Mouse (Mus musculus) spleen, adult 18-20 months (tissue): ENCODE measurements around the gene Ano2.

Source experiments
- DNase-seq, 2 experiments: peaks; one replicate each; pipeline ENCODE4 v3.0.0; 2022; ENCODE audit warnings: mixed read lengths in 2 of 2

Ano2 gene

DNA sequence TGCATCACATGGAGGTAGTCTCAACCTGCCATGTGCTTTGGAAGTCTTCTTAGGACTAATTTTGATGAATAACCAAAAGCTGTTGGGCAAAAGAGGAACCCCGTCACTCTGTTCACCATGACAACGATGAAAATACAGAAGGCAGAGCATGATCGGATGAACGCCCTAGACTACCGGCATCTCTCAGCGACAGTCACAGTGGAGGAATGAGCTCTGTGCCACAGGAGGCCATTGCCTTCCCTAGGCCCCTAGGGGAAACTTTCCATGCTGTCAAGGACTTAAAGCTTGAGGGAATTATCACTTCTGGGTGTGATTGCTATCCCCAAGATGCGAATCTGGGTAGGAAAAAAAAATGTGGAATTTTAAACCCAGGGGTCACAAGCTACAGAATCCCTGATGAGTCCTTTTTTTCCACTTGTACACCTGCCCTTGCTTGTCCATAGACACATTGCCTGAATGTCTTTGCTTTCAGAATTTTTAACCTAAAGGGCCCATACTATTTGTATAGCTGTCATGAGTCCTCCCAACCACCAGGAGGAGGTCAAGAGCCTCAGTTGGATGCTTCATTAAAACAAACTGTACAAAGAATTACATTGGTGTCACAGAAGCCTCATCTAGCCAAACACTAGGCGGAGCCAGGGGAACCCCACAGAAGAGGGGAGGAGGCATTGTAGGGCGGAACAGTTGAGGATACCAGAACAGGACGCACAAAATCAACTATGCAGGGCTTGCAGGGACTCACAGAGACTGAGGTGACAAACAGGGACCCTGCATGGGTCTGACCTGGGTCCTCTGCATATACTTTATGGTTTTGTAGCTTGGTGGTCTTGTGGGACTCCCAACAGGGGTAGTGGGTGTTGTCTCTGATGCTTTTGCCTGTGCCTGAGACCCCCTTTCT lies 53.2 kb downstream of the Ano2 start:
- DNase-seq = no peak

GRCm38 (mm10) chr6:125747322-125747930 lies 57.2 kb downstream of the Ano2 start:
- DNase-seq = no peak

DNA sequence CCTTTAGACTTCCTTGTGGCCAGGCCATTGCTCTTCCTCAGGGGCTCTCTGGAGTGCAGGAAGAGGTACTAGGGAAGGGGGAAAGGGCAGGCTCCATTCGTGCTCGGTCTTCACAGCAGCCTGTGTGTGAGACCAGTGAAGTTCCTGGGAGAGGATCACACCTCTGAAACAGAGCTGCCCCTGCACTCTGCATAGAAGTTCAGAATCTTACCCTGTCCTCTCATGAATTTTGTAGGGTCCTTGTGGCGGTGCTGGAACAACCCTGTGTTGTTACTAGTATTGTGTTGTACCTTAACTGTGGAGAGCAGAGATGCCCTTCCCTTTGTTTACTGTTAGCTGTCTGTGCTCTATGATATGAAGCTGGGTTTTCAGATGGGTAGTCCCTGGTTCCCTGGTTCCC lies 58.4 kb downstream of the Ano2 start:
- no peak for DNase-seq

- no peak for DNase-seq
These were observed 72.8 kb downstream of the Ano2 start for GRCm38 (mm10) chr6:125762851-125763519.

DNA sequence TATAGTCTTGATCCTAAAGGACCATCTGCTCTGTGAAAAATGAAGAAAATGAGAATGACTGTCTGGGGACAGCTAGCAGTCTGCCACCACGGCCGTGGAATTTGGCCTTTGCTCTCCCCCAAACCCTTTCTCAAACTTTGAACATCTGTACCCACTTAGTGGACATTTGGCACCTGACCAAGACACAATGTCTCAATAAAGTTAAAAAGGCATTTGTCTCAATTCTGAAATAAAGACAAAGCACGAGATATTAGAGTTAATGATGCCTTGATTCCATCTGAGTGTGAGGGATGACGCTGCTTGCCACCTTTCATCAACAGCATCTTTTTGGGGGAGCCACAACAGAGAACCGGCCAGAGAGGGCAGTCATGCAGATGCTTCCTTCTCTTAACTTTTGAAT lies 83.0 kb downstream of the Ano2 start:
- no peak for DNase-seq

GRCm38 (mm10) chr6:125776291-125776690 lies 86.1 kb downstream of the Ano2 start:
- no peak for DNase-seq

GRCm38 (mm10) chr6:125802954-125803353 lies 112.7 kb downstream of the Ano2 start:
- no peak for DNase-seq

DNA sequence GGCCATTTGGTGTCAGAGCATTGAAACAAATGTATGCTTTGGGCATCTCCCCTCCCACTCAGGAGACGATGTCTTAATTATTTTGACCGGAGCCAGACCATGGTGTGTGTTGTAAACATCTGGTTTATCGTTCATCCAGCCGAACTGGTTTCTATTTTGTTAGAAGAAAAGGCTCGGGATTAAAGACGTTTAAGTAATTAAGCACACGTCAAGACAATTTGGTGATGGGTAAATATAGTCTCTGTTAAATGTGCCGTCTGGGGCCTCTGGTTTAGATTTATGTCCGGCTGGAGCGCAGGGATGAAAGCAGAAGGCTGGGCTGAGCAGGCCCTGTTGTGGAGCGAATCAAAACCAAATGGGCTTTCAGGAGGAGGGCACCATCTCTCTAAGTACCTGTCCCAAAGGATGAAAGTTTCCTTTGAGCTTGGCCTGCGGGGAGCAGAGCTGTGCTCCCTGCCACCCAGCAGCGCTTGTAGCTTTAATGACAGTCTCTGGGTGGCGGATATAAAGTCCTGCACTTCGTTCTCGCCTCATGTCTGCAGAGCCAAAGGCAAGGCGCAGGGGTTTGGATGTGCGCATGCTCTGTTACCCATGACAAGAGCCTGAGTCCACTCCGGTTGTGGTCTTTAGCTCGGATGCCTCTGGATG lies 113.3 kb downstream of the Ano2 start:
- no peak for DNase-seq

GRCm38 (mm10) chr6:125808996-125809649 lies 118.9 kb downstream of the Ano2 start:
- no peak for DNase-seq

DNA sequence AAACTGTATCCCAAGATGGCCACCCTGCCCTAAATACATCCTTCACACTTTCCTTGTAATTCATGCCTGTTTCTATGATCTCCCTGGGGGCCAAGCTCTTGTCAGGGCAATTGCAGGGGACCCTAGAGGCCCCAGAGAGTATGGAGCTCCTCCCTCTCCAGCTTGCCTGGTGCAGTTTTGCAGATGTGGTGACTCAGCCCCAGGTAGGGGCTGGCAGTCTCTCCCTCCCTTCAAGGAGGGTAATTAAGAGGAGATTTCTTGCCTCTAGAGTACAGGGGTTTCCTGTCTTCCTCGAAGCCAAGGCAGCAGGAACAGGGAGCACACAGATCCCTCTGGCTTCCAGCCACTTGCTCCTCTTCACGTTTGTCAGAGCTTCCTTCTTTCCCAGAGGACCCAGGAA lies 121.2 kb downstream of the Ano2 start:
- DNase-seq = no peak

GRCm38 (mm10) chr6:125838121-125838520 lies 147.9 kb downstream of the Ano2 start:
- no peak for DNase-seq

DNA sequence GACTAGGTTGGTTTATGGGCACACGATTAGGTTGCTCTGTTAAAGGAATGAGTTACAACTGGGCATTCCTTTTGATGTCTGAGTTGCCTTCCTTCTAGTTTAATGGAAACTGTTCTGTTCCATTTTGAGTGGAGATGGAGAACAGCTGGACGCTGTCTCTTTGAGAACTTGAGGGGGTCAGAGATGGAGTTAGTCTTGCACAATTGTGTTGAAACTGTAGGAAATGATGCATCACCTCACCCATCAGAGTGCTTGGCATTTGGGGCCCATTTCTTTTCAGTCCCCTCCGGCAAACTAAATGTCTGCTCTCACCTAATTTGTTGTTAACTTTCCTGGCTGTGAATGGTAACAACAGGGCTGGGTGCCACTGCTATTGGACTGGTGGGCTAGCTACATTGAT lies 151.1 kb downstream of the Ano2 start:
- no peak for DNase-seq

DNA sequence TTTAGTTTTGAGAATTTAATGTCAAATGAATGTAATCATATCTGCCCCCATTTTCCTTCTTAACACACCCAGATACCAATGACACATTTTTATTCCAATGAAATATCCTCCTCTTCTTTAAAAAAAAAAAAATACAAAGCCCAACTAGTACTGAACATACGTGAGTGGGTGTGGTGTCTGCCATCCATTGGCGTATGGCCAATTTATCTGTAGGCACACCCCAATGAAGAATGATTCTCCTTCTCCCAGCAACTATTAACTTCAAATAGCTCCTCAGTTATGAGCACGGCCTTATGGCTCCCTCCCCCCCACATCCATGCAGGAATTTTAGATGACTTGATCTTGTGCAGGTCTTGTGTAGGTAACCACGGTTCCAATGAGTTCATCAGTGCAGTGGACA lies 161.0 kb downstream of the Ano2 start:
- DNase-seq = no peak

DNA sequence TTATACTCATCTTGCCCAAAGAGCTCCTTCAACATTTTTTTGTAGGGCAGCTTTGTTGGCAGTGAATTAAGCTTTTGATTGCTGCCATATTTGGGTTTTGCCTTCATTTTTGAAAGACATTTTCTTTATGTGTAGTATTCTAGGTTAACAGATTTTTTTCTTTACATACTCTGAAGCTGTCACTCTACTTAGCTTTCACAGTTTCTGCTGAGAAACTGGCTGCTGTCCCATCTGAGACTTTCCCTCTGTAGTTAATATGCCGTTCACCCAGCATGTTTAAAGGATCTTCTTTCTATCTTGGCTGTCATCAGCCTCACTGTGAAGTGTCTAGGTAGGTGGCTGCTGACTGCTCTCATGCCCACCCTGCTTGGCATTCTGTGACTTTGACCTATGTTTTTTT lies 168.1 kb downstream of the Ano2 start:
- DNase-seq = no peak

- DNase-seq = no peak
These were observed 178.3 kb downstream of the Ano2 start for GRCm38 (mm10) chr6:125868516-125868915.

- DNase-seq = no peak
These were observed 181.3 kb downstream of the Ano2 start for GRCm38 (mm10) chr6:125871482-125871881.

DNA sequence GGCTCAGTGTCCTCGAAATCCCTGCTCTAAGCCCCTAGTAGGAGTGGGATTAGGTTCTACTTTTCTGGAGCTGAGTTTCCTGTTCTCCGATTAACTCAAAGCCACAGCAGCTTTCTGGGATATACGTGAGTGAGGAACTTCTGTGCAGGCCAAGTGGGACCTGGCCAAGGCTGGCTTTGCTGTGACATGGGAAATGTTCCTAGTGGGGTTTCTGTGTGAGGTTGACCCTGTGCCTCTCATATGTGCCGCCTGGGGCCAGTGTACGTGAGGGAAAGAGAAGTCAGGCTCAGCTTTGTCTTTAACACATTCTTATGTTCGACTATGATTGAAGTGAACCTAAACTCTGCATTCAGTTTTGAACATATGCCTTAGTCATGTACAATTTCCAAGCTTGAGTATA lies 184.5 kb downstream of the Ano2 start:
- no peak for DNase-seq

GRCm38 (mm10) chr6:125876884-125877283 lies 186.7 kb downstream of the Ano2 start:
- no peak for DNase-seq

DNA sequence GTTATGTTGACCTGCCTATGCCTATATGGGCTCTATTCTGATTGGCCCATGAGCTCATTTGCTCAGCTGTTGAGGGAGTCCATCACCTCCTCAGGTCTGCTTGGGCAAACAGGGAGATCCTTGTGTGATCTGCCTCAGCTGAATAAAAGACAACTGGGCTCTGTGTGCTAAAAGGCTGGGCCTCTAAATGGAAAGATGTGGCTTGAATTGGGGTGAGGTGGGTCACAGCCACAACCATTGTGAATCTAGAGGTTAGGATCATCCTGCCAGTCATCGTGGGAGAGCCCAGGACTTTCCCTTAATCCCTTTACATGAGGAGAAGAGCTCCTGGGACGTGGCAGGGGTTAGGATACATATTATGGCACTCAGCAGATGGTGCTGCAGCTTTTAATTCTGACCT lies 188.5 kb downstream of the Ano2 start:
- no peak for DNase-seq

- no peak for DNase-seq
These were observed 189.1 kb downstream of the Ano2 start for GRCm38 (mm10) chr6:125879306-125879705.

- no peak for DNase-seq
These were observed 198.4 kb downstream of the Ano2 start for GRCm38 (mm10) chr6:125888596-125888995.

GRCm38 (mm10) chr6:125894340-125894739 lies 204.1 kb downstream of the Ano2 start:
- DNase-seq = no peak

DNA sequence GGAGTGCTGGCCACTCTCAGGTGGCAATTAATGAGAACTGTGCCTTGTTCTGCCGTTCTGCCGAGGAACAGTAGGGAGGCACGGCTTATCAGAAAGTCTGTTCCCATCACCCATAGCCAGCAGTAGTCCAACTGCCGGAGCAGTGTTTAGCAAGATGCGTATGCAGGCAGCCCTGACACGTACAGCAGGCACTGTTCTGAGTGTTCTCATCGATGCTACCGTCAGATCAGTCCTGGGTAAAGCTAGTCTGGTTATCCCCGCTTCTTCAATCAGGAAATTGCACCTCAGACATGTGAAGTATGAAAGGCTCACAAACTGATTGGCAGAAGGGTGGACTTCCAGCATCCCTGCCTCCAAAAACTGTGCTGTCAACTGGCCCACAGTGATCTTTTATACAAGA lies 224.2 kb downstream of the Ano2 start:
- DNase-seq = no peak
